Mouse (Mus musculus) limb, embryonic 14.5 days (tissue): Measurements from ENCODE around the gene Zfp655. TPM values are rescaled to one million over a fixed set of nuclear protein-coding genes. Genes with fewer than 3 reads are reported as not detected.

ENCODE experiments used
- ATAC-seq: fragments of 200-750 bp; cut with Nextera tagmentation; 2 replicates; pipeline ENCODE4 v1.8.0; 2017; ENCODE audit warnings: low read depth, moderate number of reproducible peaks, moderate TSS enrichment; ENCODE audit not compliant: low FRiP score
- DNase-seq: peaks from one replicate; pipeline ENCODE4 v3.0.0-alpha.2; 2015; ENCODE audit warnings: low spot score
- H3K27ac ChIP-seq: fragments of 300-500 bp; sonication (generic); replicated peaks from 2 replicates; pipeline ENCODE4 v1.5.1; 2014; ENCODE audit warnings: low read depth, mild to moderate bottlenecking, low read length, moderate library complexity, mixed read lengths
- H3K27me3 ChIP-seq: fragments of 300-500 bp; sonication (generic); 2 replicates; pipeline ENCODE4 v1.6.1; 2014; ENCODE audit warnings: low read length, mixed read lengths; ENCODE audit not compliant: control insufficient read depth, insufficient read depth
- H3K36me3 ChIP-seq: fragments of 300-500 bp; sonication (generic); 2 replicates; pipeline ENCODE4 v1.6.1; 2014; ENCODE audit warnings: mild to moderate bottlenecking, low read length, moderate library complexity, mixed read lengths; ENCODE audit not compliant: control insufficient read depth, insufficient read depth
- H3K4me1 ChIP-seq: fragments of 300-500 bp; sonication (generic); 2 replicates; pipeline ENCODE4 v1.6.1; 2014; ENCODE audit warnings: antibody characterized with exemption, low read length, mixed read lengths; ENCODE audit not compliant: control insufficient read depth, insufficient read depth
- H3K4me2 ChIP-seq: fragments of 300-500 bp; sonication (generic); replicated peaks from 2 replicates; pipeline ENCODE4 v1.6.1; 2014; ENCODE audit warnings: low read depth, mild to moderate bottlenecking, low read length, moderate library complexity; ENCODE audit not compliant: severe bottlenecking
- H3K4me3 ChIP-seq: fragments of 300-500 bp; sonication (generic); replicated peaks from 2 replicates; pipeline ENCODE4 v1.5.1; 2014; ENCODE audit warnings: low read length
- H3K9ac ChIP-seq: fragments of 300-500 bp; sonication (generic); 2 replicates; pipeline ENCODE4 v1.6.1; 2014; ENCODE audit warnings: mild to moderate bottlenecking, low read depth, low read length, moderate library complexity; ENCODE audit not compliant: severe bottlenecking
- H3K9me3 ChIP-seq: fragments of 300-500 bp; sonication (generic); 2 replicates; pipeline ENCODE4 v1.6.1; 2016; ENCODE audit warnings: low read length; ENCODE audit not compliant: control insufficient read depth
- POLR2A ChIP-seq: fragments of 200-500 bp; IDR thresholded peaks from 2 replicates; pipeline ENCODE4 v1.8.0; 2012; ENCODE audit warnings: inconsistent platforms, mild to moderate bottlenecking, moderate library complexity, borderline replicate concordance; ENCODE audit not compliant: insufficient read depth, insufficient read length; ENCODE audit errors: extremely low read depth
- WGBS: fragments of 180-500 bp; shearing (Covaris S2); extraction: QIAGEN DNeasy Blood & Tissue Kit; methylation state at CpG from one replicate; pipeline ENCODE4 v1.1.7; 2014; 5-methylcytosine and 5-hydroxymethylcytosine counted together
- polyA plus RNA-seq, 2 experiments: library from polyadenylated mRNA; depleted of rRNA in 1 of 2; stranded (reverse) in 1 of 2; unstranded in 1 of 2; fragments of >200 nt; fragmentation: Nextera tagmentation in 1 of 2; extraction: Ambion mirVana in 1 of 2; gene quantifications; 2 replicates each; pipeline versions ENCODE4 v1.2.1 to v1.2.3; 2012 to 2014

Gene Zfp655
- polyA plus RNA-seq, 2 experiments = 18.5 to 36.8 TPM

- no peaks in the 10 kb centered on the region for H3K27me3 ChIP-seq
- H3K9me3 ChIP-seq = no peaks in the 10 kb centered on the region
- no peak for TF ChIP-seq POLR2A
- DNase-seq (no peak), ATAC-seq (no peak)
- no peak overlapping the region for H3K27ac ChIP-seq
- 95% methylated on average over 5 of the region's 5 CpGs for WGBS
- H3K4me1 ChIP-seq = no peaks in the 10 kb centered on the region
- H3K9ac ChIP-seq = no peak overlapping the region
- H3K36me3 ChIP-seq = peaks cover 91% of the 10 kb centered on the region
- no peak overlapping the region for H3K4me2 ChIP-seq
- no peak overlapping the region for H3K4me3 ChIP-seq
Observed at GRCm38 (mm10) chr5:145288382-145288781, 56.9 kb downstream of the Zfp655 start.

GRCm38 (mm10) chr5:145290697-145291096, 59.2 kb downstream of the Zfp655 start:
- no peaks in the 10 kb centered on the region for H3K4me1 ChIP-seq
- DNase-seq (no peak), ATAC-seq (no peak)
- H3K9me3 ChIP-seq = no peaks in the 10 kb centered on the region
- H3K36me3 ChIP-seq = peaks cover 76% of the 10 kb centered on the region
- TF ChIP-seq POLR2A = no peak
- no peak overlapping the region for H3K4me2 ChIP-seq
- no peak overlapping the region for H3K4me3 ChIP-seq
- 97% methylated on average over 16 of the region's 16 CpGs for WGBS
- no peak overlapping the region for H3K27ac ChIP-seq
- no peaks in the 10 kb centered on the region for H3K27me3 ChIP-seq
- H3K9ac ChIP-seq = no peak overlapping the region

- H3K9me3 ChIP-seq = no peaks in the 10 kb centered on the region
- peaks cover 59% of the 10 kb centered on the region for H3K36me3 ChIP-seq
- no peaks in the 10 kb centered on the region for H3K27me3 ChIP-seq
- no peak overlapping the region for H3K9ac ChIP-seq
- no peak for ATAC-seq
- H3K4me3 ChIP-seq = no peak overlapping the region
- WGBS = 93% methylated on average over 6 of the region's 6 CpGs
- DNase-seq = no peak
- no peaks in the 10 kb centered on the region for H3K4me1 ChIP-seq
- H3K4me2 ChIP-seq = no peak overlapping the region
- TF ChIP-seq POLR2A = no peak
- no peak overlapping the region for H3K27ac ChIP-seq
Observed at GRCm38 (mm10) chr5:145292398-145292797, 60.9 kb downstream of the Zfp655 start.

Other genes starting within 250 kb of the Zfp655 start
- not detected in 2 replicates for gene Gm4871, start 199.0 kb upstream of the Zfp655 start, polyA plus RNA-seq (2012; rRNA removed)
- gene Gm4871, start 199.0 kb upstream of the Zfp655 start, polyA plus RNA-seq (2014; fragmentation: Nextera tagmentation; extraction: Ambion mirVana) = not detected in 2 replicates
- gene 1700018F24Rik, start 188.7 kb upstream of the Zfp655 start, polyA plus RNA-seq (2012; rRNA removed) = not detected in 2 replicates
- not detected in 2 replicates for gene 1700018F24Rik, start 188.7 kb upstream of the Zfp655 start, polyA plus RNA-seq (2014; fragmentation: Nextera tagmentation; extraction: Ambion mirVana)
- 145 and 150 TPM in 2 replicates for gene Arpc1a, start 147.9 kb upstream of the Zfp655 start, polyA plus RNA-seq (2012; rRNA removed)
- 142 and 147 TPM in 2 replicates for gene Arpc1a, start 147.9 kb upstream of the Zfp655 start, polyA plus RNA-seq (2014; fragmentation: Nextera tagmentation; extraction: Ambion mirVana)
- not detected in 2 replicates for gene Kpna7, start 147.7 kb upstream of the Zfp655 start, polyA plus RNA-seq (2012; rRNA removed)
- gene Kpna7, start 147.7 kb upstream of the Zfp655 start, polyA plus RNA-seq (2014; fragmentation: Nextera tagmentation; extraction: Ambion mirVana) = not detected in 2 replicates
- gene Arpc1b, start 117.5 kb upstream of the Zfp655 start, polyA plus RNA-seq (2012; rRNA removed) = 324 and 340 TPM in 2 replicates
- gene Arpc1b, start 117.5 kb upstream of the Zfp655 start, polyA plus RNA-seq (2014; fragmentation: Nextera tagmentation; extraction: Ambion mirVana) = 214 and 217 TPM in 2 replicates
- 60.3 and 114 TPM in 2 replicates for gene Pdap1, start 91.5 kb upstream of the Zfp655 start, polyA plus RNA-seq (2012; rRNA removed)
- gene Pdap1, start 91.5 kb upstream of the Zfp655 start, polyA plus RNA-seq (2014; fragmentation: Nextera tagmentation; extraction: Ambion mirVana) = 91.5 and 99.3 TPM in 2 replicates
- 116 and 147 TPM in 2 replicates for gene Bud31, start 91.4 kb upstream of the Zfp655 start, polyA plus RNA-seq (2012; rRNA removed)
- 191 and 197 TPM in 2 replicates for gene Bud31, start 91.4 kb upstream of the Zfp655 start, polyA plus RNA-seq (2014; fragmentation: Nextera tagmentation; extraction: Ambion mirVana)
- 16.0 and 16.8 TPM in 2 replicates for gene Ptcd1, start 64.6 kb upstream of the Zfp655 start, polyA plus RNA-seq (2012; rRNA removed)
- 15.9 and 16.4 TPM in 2 replicates for gene Ptcd1, start 64.6 kb upstream of the Zfp655 start, polyA plus RNA-seq (2014; fragmentation: Nextera tagmentation; extraction: Ambion mirVana)
- gene Cpsf4, start 64.5 kb upstream of the Zfp655 start, polyA plus RNA-seq (2012; rRNA removed) = 56.7 and 63.1 TPM in 2 replicates
- gene Cpsf4, start 64.5 kb upstream of the Zfp655 start, polyA plus RNA-seq (2014; fragmentation: Nextera tagmentation; extraction: Ambion mirVana) = 25.2 and 29.2 TPM in 2 replicates
- gene Atp5j2, start 39.7 kb upstream of the Zfp655 start, polyA plus RNA-seq (2012; rRNA removed) = 187 and 284 TPM in 2 replicates
- 519 and 568 TPM in 2 replicates for gene Atp5j2, start 39.7 kb upstream of the Zfp655 start, polyA plus RNA-seq (2014; fragmentation: Nextera tagmentation; extraction: Ambion mirVana)
- gene Zkscan14, start 29.8 kb upstream of the Zfp655 start, polyA plus RNA-seq (2012; rRNA removed) = 3.3 and 4.0 TPM in 2 replicates
- gene Zkscan14, start 29.8 kb upstream of the Zfp655 start, polyA plus RNA-seq (2014; fragmentation: Nextera tagmentation; extraction: Ambion mirVana) = 9.1 and 9.7 TPM in 2 replicates
- gene Zkscan5, start 27.2 kb upstream of the Zfp655 start, polyA plus RNA-seq (2012; rRNA removed) = 8.5 and 9.2 TPM in 2 replicates
- 14.3 and 15.2 TPM in 2 replicates for gene Zkscan5, start 27.2 kb upstream of the Zfp655 start, polyA plus RNA-seq (2014; fragmentation: Nextera tagmentation; extraction: Ambion mirVana)
- gene Zscan25, start 48.8 kb downstream of the Zfp655 start, polyA plus RNA-seq (2012; rRNA removed) = 18.0 and 18.2 TPM in 2 replicates
- gene Zscan25, start 48.8 kb downstream of the Zfp655 start, polyA plus RNA-seq (2014; fragmentation: Nextera tagmentation; extraction: Ambion mirVana) = 0.66 and 0.88 TPM in 2 replicates
- gene Cyp3a57, start 113.6 kb downstream of the Zfp655 start, polyA plus RNA-seq (2012; rRNA removed) = not detected in 2 replicates
- gene Cyp3a57, start 113.6 kb downstream of the Zfp655 start, polyA plus RNA-seq (2014; fragmentation: Nextera tagmentation; extraction: Ambion mirVana) = not detected in 2 replicates
- not detected in 2 replicates for gene Cyp3a16, start 238.0 kb downstream of the Zfp655 start, polyA plus RNA-seq (2012; rRNA removed)
- gene Cyp3a16, start 238.0 kb downstream of the Zfp655 start, polyA plus RNA-seq (2014; fragmentation: Nextera tagmentation; extraction: Ambion mirVana) = not detected in 2 replicates